Mouse (Mus musculus): ENCODE measurements at regions not wholly inside any gene's neighbourhood (a gene's known extent, or its start where the extent isn't known, plus 50 kb on each side); places are given as distances from the start of the nearest gene placed in this dataset.

DNA sequence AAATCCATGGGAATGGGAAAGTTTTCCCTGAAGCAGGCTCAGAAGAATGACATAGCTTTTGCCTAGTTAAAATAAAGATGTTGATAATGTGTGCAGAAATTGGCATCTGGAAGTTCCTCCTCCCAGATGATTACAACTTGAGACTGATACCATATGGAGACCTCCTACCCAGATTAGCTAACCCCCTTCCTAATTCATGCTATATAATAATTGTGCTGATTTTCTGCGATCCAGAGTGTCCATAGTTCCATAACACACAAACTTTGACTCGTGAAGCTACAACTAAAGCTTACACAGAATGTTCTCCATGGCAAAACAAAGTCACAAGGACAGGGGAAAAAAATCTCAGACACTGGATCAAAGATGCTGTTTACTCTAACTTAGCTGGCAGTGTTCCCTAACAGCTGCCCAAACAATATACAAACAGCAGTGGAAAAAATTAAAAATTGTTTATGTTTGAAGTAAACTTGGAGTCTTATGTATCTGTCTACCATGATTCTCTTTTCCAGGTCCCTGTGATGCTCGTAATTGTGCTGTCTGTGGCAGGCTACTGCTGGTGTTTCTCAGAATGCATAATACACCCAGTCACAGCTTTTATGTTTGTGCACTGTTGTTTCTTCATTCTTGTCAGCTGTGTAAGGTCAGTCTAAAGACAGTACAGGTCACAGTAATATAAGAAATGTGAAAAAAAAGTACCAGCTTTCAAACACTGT, 1978.8 kb upstream of the A830018L16Rik start:
- Histone ChIP-seq H3K4me3 (ENCODE audit: low read depth, low read length) (no peak overlapping the region), H3K27me3 (ENCODE audit: insufficient read depth, low read length) (no peaks in the 10 kb centered on the region), H3K9ac (replicated peaks) (no peak overlapping the region), H3K27ac (ENCODE audit: low read depth) (no peak overlapping the region), H3K9me3 (ENCODE audit: low read length) (no peaks in the 10 kb centered on the region), H3K36me3 (replicated peaks; ENCODE audit: insufficient read depth, low read length) (no peaks in the 10 kb centered on the region), H3K4me2 (ENCODE audit: low read depth, low read length) (no peak overlapping the region), H3K4me1 (ENCODE audit: insufficient read depth) (no peaks in the 10 kb centered on the region)
- no peak for TF ChIP-seq EP300 (IDR thresholded peaks at IDR 0.05; ENCODE audit: low read depth)
- 55% methylated on average over 3 of the region's 3 CpGs for WGBS (ENCODE audit: insufficient replicate concordance)
- ATAC-seq (no peak), DNase-seq (no peak)

DNA sequence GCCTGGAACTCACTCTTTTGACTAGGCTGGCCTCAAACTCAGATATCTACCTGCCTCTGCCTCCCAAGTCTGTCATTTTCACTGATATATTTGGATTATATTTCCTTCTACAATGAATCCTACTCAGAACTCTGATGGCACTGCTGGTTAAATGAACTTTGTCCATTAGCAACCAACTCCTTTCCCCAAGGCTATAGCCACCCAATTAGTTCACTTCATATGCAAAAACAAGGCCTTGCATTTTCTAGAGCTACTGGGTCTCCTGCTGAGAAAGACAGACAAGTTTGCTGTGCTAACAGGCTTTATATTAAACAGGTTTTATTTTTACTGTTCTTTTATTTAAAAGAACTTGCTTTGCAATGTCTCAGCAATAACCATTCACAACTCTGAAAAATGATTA, 1971.0 kb upstream of the A830018L16Rik start:
- no peak for ATAC-seq
- Histone ChIP-seq H3K36me3 (replicated peaks; ENCODE audit: insufficient read depth, low read length) (no peaks in the 10 kb centered on the region), H3K9me3 (ENCODE audit: low read length) (no peaks in the 10 kb centered on the region), H3K4me3 (ENCODE audit: low read depth, low read length) (no peak overlapping the region), H3K27me3 (ENCODE audit: insufficient read depth, low read length) (no peaks in the 10 kb centered on the region), H3K4me1 (ENCODE audit: insufficient read depth) (no peaks in the 10 kb centered on the region), H3K9ac (replicated peaks) (no peak overlapping the region), H3K4me2 (ENCODE audit: low read depth, low read length) (no peak overlapping the region), H3K27ac (ENCODE audit: low read depth) (no peak overlapping the region)
- no peak for DNase-seq
- no peak for TF ChIP-seq CTCF (IDR thresholded peaks at IDR 0.05; ENCODE audit: low read depth)
- TF ChIP-seq EP300 (IDR thresholded peaks at IDR 0.05; ENCODE audit: low read depth): no peak

DNA sequence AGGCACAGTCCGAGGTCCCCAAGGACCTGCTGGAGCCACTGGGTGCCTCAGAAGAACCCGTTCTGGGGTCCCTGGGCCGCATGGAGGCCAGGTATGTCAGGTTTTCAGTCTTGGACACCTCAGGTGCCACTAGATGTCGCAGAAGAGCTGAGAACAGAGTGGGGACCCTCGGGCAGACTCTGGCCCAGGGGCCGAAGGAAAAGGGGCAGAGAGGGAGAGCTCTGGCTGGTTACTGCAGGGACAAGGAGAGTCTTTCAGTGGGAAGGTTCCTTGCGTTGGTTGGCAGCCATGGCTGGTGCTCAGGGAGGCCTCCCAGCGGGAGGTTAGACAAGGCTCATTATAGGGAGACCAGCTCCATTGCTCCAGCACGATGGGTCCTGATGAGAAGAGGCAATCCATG, 1944.4 kb upstream of the A830018L16Rik start:
- Histone ChIP-seq H3K27ac (ENCODE audit: low read depth) (no peak overlapping the region), H3K4me3 (ENCODE audit: low read depth, low read length) (no peak overlapping the region), H3K36me3 (replicated peaks; ENCODE audit: insufficient read depth, low read length) (no peaks in the 10 kb centered on the region), H3K9me3 (ENCODE audit: low read length) (no peaks in the 10 kb centered on the region), H3K4me1 (ENCODE audit: insufficient read depth) (no peaks in the 10 kb centered on the region), H3K27me3 (ENCODE audit: insufficient read depth, low read length) (no peaks in the 10 kb centered on the region), H3K4me2 (ENCODE audit: low read depth, low read length) (no peak overlapping the region), H3K9ac (replicated peaks) (no peak overlapping the region)
- DNase-seq (no peak), ATAC-seq (no peak)
- 46% methylated on average over 9 of the region's 9 CpGs for WGBS (ENCODE audit: insufficient replicate concordance)
- TF ChIP-seq CTCF (IDR thresholded peaks at IDR 0.05; ENCODE audit: low read depth) (peak; percentile 29; the same call in 1 of the 2 replicates), EP300 (IDR thresholded peaks at IDR 0.05; ENCODE audit: low read depth) (no peak)

DNA sequence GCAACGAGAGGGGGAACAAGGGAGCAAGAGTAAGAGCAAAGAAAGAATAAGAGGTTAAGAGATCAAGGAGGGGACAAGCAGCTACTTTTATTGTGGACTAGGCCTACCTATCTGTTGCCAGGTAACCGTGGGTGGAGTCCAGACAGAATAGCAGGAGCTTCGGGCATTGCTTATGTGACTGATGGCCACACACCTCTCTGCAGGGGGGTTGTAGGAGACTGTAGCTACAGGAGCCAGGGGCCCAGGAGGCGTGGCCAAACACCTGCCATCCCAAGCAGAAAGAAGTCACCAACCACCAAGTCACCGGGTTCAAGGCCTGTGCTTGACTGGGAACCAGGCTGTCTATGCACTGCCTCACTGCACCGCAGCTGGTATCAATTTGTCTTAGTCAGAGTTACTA, 1943.9 kb upstream of the A830018L16Rik start:
- no peak overlapping the region for H3K27ac ChIP-seq (ENCODE audit: low read depth)
- no peak overlapping the region for H3K4me2 ChIP-seq (ENCODE audit: low read depth, low read length)
- H3K9ac ChIP-seq (replicated peaks): no peak overlapping the region
- H3K4me3 ChIP-seq (ENCODE audit: low read depth, low read length): no peak overlapping the region
- H3K27me3 ChIP-seq (ENCODE audit: insufficient read depth, low read length): no peaks in the 10 kb centered on the region
- H3K9me3 ChIP-seq (ENCODE audit: low read length): no peaks in the 10 kb centered on the region
- DNase-seq (no peak), ATAC-seq (no peak)
- WGBS (ENCODE audit: insufficient replicate concordance): 67% methylated on average over 6 of the region's 6 CpGs
- H3K4me1 ChIP-seq (ENCODE audit: insufficient read depth): no peaks in the 10 kb centered on the region
- TF ChIP-seq CTCF (IDR thresholded peaks at IDR 0.05; ENCODE audit: low read depth) (no peak), EP300 (IDR thresholded peaks at IDR 0.05; ENCODE audit: low read depth) (no peak)
- no peaks in the 10 kb centered on the region for H3K36me3 ChIP-seq (replicated peaks; ENCODE audit: insufficient read depth, low read length)
